Mouse (Mus musculus) frontal cortex, postnatal 10 days (tissue): ENCODE data around the gene Zkscan7.

ENCODE experiments used
- DNase-seq, 2 experiments: peaks; one replicate each; pipeline ENCODE4 v3.0.0; 2022; ENCODE audit warnings: low spot score in 2 of 2, mixed read lengths in 1 of 2

Zkscan7 gene

DNA sequence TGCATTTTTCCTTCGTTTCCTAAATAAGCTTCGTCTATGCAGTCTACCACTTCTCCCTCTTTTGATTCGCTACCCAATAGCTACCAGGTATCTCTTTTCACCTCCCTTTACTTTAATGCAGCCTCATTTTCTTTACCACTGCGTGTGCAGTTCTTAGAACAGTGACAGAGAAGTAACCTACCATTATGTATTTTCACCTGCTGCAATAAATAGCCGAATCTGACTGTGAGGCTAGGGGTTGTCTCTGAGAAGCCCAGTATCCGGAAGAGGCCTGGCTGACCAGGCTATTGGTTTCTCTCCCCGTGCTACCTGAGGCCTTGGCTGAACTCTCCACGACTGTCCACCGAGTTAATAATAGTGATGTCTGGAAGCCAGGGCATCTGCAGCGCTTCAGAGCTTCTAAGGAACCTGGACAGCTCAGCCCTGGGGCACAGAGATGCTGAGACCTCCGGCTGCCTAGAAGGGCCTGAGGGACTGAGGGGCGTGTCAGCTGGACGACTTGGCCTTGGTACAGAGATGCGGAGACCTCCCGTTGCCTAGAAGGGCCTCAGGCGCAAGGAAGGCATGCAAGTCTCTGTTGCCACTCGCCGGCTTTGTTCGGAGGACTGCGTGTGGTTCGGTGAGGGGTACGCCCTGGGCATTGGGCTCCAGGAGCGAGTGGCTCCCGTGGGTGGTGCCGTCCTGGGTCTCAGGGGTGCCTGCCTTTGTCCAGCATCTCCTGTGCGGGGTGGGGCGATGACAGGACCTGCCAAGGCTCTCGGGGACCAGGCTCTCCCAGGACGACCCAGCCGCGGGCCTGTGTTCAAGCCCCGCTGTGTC, 17.4 kb downstream of the Zkscan7 start:
- DNase-seq: peak; percentile 47 to 62

DNA sequence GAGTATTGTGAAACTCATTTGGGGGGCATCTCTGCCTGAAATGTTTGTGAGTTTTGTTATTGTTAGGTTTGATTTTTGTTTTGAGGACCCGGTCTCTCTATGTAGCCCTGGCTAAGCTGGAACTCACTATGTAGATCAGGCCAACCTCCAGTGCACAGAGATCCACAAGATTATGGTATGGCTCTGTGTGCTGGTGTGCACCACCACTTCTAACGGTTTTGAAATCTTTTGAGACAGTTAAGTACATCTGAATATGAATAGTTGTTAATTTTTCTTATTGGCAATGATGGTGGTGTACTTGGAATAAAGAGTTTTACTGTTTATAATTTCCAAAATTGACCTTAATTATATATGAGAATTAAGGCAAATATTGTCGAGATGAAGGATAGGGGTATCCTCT, 37.0 kb downstream of the Zkscan7 start:
- no peak for DNase-seq

GRCm38 (mm10) chr9:122922936-122923381, 37.5 kb downstream of the Zkscan7 start, which contains the start of gene Zfp105:
Gene Zfp105 (plus strand): TSS chr9:122923072.
- DNase-seq: peak; percentile 60 to 72

GRCm38 (mm10) chr9:122928915-122929314, 43.4 kb downstream of the Zkscan7 start:
- DNase-seq: no peak
